Mouse (Mus musculus) spleen, postnatal 4 days (tissue): ENCODE data around the gene Cntn5.

Experiments used
- DNase-seq, 2 experiments: peaks; one replicate each; pipeline ENCODE4 v3.0.0; 2022; ENCODE audit warnings: low spot score in 2 of 2

Cntn5 gene

GRCm38 (mm10) chr9:10447220-10447837 lies 457.2 kb downstream of the Cntn5 start:
- DNase-seq = no peak

DNA sequence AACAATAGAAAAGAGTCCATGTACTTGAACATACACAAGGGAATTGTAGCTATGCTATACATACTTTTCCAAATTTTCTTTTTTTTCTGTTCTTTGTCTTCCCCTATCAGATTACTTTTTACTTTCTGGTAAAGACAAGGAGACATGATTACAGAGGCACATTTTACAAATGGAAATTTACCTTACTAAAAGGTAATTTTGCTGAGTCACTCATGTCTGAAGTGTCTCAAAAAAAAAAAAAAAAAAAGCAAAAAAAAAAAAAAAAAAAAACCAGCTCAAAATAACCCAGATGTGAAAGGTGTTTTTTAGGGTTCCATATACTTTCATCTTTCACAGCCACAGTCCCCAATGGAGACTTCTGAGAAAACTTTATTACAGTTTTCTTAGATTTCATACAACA lies 492.5 kb downstream of the Cntn5 start:
- no peak for DNase-seq

DNA sequence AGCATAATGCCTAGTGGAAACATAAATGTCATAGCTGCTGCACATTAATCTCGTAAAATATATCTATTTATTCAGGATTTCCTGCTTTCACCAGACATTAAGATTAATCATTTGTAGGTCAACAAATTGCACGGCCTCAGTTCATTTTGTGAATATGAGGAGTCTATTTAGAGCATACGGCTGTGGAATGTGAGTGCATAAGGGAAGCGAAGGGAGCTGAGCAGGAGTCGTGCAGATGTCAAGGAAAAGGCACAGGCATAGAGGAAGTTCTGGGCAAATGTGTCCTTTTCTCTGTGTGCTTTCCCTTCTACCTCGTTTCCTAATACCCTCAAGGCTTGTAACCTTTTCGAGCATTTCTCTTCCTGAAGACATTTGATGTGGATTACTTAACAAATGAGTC lies 504.5 kb downstream of the Cntn5 start:
- no peak for DNase-seq

DNA sequence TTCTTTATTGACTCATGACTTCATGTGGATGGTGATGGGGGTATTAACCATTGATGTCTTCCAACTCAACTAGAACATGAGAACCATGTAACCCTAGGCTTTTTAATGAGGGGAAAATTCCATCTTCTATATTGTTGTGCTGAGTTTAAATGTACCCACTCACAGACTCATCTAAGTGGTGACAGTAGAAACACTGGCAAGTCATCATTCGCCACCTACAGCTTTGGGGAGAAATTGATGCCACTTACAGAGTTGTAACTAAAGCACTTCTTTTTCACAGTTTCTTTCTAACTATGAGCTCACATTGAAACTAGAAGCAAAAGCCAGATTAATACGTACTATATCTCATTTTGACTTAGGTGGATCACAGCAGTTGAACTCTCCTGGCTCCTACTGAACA lies 514.7 kb downstream of the Cntn5 start:
- no peak for DNase-seq

DNA sequence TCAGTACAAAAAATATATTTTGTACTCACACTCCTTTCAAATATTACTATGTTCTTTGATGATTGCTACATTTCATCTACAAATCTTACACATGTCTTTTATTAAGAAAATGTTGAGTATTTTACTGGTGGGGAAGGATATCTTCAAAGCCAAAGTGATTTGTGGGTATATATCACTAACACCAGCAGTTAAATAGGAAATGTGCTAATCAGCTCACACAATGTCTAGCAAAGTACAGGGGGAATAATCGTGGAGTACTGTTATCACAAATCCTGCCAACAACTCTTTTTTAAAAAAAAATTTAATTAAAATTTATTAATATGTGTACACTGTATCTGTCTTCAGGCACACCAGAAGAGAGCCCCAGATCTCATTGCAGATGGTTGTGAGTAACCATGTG lies 520.1 kb downstream of the Cntn5 start:
- no peak for DNase-seq

GRCm38 (mm10) chr9:10383140-10383539 lies 521.4 kb downstream of the Cntn5 start:
- DNase-seq = no peak

DNA sequence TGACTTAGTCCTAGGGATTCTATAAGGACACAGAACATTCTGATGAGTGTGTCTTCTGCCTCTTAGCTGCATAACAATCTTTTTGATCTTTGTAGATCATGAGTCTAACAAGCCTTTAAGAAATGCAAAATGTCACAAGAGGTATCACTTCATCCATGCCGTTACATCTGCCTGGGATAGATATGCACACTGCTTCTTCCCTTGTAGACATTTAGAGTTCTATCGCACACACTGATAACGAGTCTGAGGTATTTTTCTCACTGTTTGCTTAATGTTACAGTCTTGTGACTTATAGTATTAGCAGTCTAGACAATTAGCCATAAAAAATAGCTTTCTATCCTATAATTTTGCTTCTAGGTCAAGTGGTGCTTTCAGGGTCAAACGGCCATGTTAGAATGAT lies 522.9 kb downstream of the Cntn5 start:
- DNase-seq = no peak

GRCm38 (mm10) chr9:10376261-10376660 lies 528.3 kb downstream of the Cntn5 start:
- DNase-seq = no peak

DNA sequence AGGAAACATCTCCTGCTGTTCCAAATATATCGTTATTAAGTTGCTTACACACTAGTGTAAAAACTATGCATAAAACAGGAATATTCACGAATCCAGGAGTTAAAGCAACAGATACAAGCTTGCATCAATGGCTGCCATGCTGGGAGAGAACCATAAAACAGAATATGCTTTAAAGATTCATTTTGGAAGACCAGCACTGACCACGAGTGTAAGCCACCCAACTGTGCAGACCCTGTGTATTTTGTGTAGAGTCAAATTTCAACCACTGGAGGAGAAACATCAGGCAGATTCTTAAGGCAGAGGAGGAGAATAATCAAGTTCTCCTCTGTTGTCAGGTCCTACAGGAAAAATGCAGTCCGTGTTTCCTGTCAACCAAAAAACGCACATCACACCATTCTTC lies 535.6 kb downstream of the Cntn5 start:
- no peak for DNase-seq

DNA sequence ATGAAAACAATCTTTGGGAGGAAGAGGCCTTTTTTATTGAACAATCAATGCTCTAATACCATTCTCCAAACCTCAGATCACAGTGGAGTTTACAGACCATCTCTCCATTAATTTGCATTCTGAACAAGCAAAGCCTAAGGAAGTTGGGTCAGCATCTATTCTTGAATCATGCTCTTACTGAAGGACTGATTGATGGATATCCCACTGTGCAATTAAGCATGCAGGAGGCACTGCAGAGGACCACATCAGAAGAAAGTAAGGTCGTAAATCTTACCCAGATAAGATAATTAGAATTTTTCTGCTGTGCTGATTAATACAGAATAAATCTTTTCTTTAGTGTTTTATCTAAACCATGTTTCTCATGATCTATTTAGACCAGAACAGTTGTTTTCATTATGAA lies 536.2 kb downstream of the Cntn5 start:
- DNase-seq = no peak

DNA sequence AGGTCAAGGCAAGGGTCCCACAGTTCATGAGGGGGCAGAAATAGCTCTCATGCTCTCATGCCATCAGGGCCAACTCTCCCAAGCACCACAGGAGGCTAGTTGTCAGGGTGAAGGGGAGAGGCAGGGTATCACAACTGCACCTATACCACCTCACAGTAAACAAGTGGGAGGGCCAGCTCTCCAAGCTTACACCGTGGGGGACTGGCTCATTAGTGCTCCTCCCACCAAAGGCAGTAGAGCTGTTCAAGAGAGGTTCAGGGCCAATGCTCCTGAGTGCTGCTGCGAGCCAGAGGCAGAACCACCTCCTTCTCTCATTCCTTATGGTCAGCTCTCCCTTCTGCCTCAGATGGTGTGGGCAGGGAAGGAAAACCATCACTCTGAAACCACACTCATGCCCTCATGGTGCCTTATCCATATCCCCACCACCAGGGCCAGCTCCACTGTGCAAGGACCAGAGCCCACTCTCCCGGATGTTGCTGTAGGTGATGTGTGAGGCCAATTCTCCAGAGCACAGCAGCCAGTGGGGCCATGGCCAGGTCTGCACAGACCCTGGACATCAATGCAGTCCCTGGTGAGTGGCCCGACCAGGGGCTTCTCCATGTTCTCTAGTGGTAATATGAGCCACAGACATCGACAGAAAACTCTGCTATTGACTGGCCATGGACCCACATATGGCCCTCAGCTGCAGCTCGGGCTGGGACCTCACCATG lies 538.2 kb downstream of the Cntn5 start:
- no peak for DNase-seq

DNA sequence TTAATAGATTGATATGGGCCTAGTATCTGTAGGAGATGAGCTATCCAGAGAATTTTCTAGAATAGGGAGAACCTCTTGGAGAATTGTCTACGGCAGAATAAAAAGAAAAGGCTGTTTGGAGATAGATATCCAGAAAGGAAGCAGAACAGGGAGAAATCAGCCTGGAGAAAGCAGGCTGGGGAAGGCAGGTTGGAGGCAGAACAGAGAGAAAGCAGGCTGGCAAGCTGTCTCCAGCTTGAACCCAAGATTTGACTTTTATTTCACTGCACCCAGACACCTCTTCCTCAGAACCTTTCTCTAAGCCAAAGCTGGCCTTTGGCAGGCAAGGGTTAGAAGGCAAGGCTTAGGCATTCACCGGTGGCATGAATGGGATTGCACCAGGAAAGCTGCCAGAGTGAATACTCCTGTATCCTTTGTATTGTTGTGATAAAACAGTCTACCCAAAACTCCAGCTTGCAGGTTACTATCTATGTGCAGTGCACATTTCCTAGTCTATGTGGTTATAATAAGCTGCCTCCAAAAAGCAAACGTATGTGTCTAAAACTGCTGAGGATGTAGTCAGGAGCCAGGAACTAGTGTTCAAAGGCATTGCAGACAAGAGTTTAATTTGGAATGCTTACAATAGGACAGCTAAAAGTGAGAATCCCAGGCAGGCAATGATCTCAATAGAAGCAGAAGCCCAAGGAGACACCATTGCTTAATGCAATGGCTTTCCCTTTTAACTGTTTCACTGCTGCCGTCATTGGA lies 553.5 kb downstream of the Cntn5 start:
- DNase-seq = no peak

- no peak for DNase-seq
Observed at GRCm38 (mm10) chr9:10348741-10349140, 555.8 kb downstream of the Cntn5 start.

DNA sequence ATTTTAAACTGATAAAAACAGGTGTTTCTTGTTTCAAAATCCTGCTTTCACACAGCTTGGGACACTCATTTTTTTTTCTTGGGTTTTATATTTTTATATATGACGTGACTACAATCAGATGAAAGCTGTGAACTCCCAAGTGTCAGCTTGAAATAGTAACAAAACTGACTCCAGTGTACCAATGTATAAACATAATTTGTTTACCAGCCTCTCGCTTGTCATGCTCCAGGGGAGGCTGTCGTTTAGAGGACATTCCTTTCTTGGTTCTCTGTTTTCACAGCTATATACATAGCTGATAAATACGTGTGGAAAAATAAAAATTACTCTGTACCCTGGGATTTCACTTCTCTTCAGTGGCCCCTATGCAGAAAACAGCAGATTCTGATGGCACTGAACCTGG lies 556.4 kb downstream of the Cntn5 start:
- DNase-seq = no peak

DNA sequence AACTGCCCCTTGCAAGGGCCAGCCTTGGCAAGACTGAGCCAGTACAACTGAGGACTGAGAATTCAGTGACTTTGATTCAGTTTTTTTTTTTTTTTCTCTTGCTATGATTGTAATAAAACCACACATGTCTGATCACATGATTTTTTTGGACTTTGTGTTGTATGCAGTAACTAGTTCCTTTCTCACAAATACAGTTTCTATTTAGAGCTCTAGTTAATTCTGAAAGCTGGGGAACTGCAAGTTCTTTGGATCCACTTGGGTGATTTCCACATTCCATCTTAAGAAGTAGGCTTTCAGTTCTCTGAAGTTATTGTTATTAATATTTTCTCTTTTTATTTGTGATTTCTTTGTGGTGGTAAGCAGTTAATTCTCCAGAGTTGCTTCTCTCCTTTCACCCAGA lies 563.8 kb downstream of the Cntn5 start:
- no peak for DNase-seq

- DNase-seq = no peak
Observed at GRCm38 (mm10) chr9:10339716-10340115, 564.9 kb downstream of the Cntn5 start.

DNA sequence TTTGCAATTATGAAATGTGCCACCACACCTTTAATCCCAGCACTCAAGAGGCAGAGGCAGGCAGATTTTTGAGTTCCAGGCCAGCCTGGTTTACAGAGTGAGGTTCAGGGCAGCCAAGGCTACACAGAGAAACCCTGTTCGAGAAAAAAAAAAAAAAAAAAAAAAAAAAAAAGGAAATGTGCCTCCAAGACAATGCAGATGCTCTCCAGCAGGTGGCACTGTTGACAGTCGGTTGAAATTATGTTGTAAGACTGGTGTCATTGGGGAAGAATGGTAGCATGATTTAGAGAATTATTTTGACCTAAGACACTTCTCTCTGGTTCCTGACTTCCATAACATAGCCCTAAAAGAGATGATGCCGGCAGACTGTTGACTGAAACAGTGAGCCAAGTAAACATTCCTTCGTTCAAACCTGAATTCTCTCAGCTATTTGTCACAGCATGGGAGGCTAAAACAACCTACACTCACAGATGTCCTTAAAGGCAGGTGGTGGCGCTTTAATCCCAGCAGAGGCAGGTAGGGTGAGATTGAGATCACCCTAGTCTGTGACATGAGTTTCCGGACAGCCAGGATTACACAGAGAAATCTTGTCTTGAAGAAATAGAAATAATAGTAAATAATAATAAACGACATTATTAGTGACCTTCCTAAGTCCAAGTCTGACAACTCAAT lies 579.7 kb downstream of the Cntn5 start:
- DNase-seq = no peak

GRCm38 (mm10) chr9:10269342-10269741 lies 635.2 kb downstream of the Cntn5 start:
- no peak for DNase-seq

- DNase-seq = no peak
Observed at GRCm38 (mm10) chr9:10268836-10269235, 635.7 kb downstream of the Cntn5 start.

- no peak for DNase-seq
Observed at GRCm38 (mm10) chr9:10265616-10266015, 639.0 kb downstream of the Cntn5 start.

DNA sequence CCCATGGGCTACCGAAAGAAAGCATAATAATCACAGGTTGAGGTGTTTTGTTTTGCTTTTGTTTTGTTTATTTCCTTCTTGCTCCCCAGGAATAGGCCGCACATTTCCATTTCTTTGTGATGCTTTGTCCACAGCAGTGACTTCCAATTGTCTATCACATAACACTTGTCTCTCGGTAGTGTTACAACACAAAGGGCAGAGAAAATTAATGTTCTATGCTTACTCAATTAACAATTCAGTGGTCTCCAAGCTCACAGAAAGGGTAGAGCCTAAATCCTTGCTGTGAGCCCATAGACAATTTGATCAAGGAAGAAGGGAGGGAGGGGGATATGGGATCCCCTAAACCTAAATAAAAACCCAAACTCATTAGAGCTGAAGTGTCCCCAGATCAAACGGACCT lies 671.2 kb downstream of the Cntn5 start:
- no peak for DNase-seq

DNA sequence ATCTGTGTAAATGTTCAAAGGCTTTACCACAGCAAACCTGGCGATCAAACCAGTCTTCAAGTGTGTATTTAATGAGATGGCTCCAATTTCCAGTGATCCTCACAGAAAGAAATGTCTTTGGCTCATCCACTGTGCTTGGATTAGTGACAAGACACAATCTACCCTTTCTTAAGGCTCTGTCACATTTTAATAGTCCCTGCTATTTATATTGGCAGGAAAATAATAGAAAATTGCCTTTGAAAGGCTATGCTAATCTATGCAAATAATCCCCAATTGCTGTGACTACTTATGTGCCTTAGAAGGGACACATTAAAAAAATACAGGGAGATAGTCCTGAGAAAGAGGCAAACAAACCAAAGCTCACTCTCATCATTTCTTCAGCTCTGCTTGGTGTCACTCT lies 672.5 kb downstream of the Cntn5 start:
- DNase-seq = no peak

GRCm38 (mm10) chr9:10230973-10231372 lies 673.6 kb downstream of the Cntn5 start:
- DNase-seq = no peak
